Mouse (Mus musculus): ENCODE measurements around the gene Camsap2. TPM values are rescaled to one million over a fixed set of nuclear protein-coding genes. Genes with fewer than 3 reads are reported as not detected.
A peak's percentile ranks its signal among the peaks of the same experiment; 100 is the strongest.

The Camsap2 gene
- total and polyA plus RNA-seq, 2 experiments = 2.3 to 8.9 TPM

GRCm38 (mm10) chr1:136328640-136329039 is 17.3 kb downstream of the Camsap2 start:
- 88% methylated on average over 2 of the region's 2 CpGs for WGBS

GRCm38 (mm10) chr1:136327638-136328037 is 18.3 kb downstream of the Camsap2 start:
- no peak for DNase-seq (ENCODE audit: extremely low read depth, low read depth, low spot score)
- no peak overlapping the region for H3K9ac ChIP-seq (ENCODE audit: low read depth, low read length)
- peaks cover 2% of the 10 kb centered on the region; the same call in 1 of the 2 replicates for H3K36me3 ChIP-seq (ENCODE audit: control insufficient read depth, insufficient read depth, low read length)
- TF ChIP-seq CTCF (IDR thresholded peaks at IDR 0.05; ENCODE audit: low read depth, low read length) (no peak), POLR2A (IDR thresholded peaks at IDR 0.05; ENCODE audit: extremely low read depth, insufficient read depth, low read length) (no peak)
- 98% methylated on average over 3 of the region's 3 CpGs for WGBS
- H3K27me3 ChIP-seq (ENCODE audit: control insufficient read depth, insufficient read depth, low read length) = no peaks in the 10 kb centered on the region
- peaks cover 23% of the 10 kb centered on the region; the same call in 1 of the 2 replicates for H3K79me2 ChIP-seq (ENCODE audit: control insufficient read depth, insufficient read depth, low read length)
- no peak overlapping the region for H3K27ac ChIP-seq (replicated peaks; ENCODE audit: insufficient read depth, low read depth, low read length)
- no peak overlapping the region for H3K4me3 ChIP-seq (ENCODE audit: insufficient read depth, low read depth, low read length)
- H3K4me1 ChIP-seq (ENCODE audit: control insufficient read depth, insufficient read depth, low read length) = peaks cover 6% of the 10 kb centered on the region

More at GRCm38 (mm10) chr1:136328640-136329039, 17.3 kb downstream of the Camsap2 start:
- H3K79me2 ChIP-seq (ENCODE audit: control insufficient read depth, insufficient read depth, low read length) = peaks cover 21% of the 10 kb centered on the region; the same call in 1 of the 2 replicates
- no peak overlapping the region for H3K27ac ChIP-seq (replicated peaks; ENCODE audit: insufficient read depth, low read depth, low read length)
- no peak overlapping the region for H3K4me3 ChIP-seq (ENCODE audit: insufficient read depth, low read depth, low read length)
- H3K27me3 ChIP-seq (ENCODE audit: control insufficient read depth, insufficient read depth, low read length) = no peaks in the 10 kb centered on the region
- no peak overlapping the region for H3K9ac ChIP-seq (ENCODE audit: low read depth, low read length)
- TF ChIP-seq POLR2A (IDR thresholded peaks at IDR 0.05; ENCODE audit: extremely low read depth, insufficient read depth, low read length) (no peak), CTCF (IDR thresholded peaks at IDR 0.05; ENCODE audit: low read depth, low read length) (no peak)
- no peak for DNase-seq (ENCODE audit: extremely low read depth, low read depth, low spot score)
- H3K36me3 ChIP-seq (ENCODE audit: control insufficient read depth, insufficient read depth, low read length) = peaks cover 1% of the 10 kb centered on the region; the same call in 1 of the 2 replicates
- H3K4me1 ChIP-seq (ENCODE audit: control insufficient read depth, insufficient read depth, low read length) = peaks cover 6% of the 10 kb centered on the region

GRCm38 (mm10) chr1:136325933-136326332 is 20.0 kb downstream of the Camsap2 start:
- H3K4me3 ChIP-seq (ENCODE audit: insufficient read depth, low read depth, low read length) = no peak overlapping the region
- WGBS = 1% methylated on average over 4 of the region's 4 CpGs
- H3K9ac ChIP-seq (ENCODE audit: low read depth, low read length) = no peak overlapping the region
- peaks cover 6% of the 10 kb centered on the region for H3K4me1 ChIP-seq (ENCODE audit: control insufficient read depth, insufficient read depth, low read length)
- H3K27me3 ChIP-seq (ENCODE audit: control insufficient read depth, insufficient read depth, low read length) = no peaks in the 10 kb centered on the region
- peaks cover 2% of the 10 kb centered on the region; the same call in 1 of the 2 replicates for H3K36me3 ChIP-seq (ENCODE audit: control insufficient read depth, insufficient read depth, low read length)
- H3K27ac ChIP-seq (replicated peaks; ENCODE audit: insufficient read depth, low read depth, low read length) = peak overlapping the region; percentile 12; the same call in 1 of the 2 replicates
- peaks cover 21% of the 10 kb centered on the region; the same call in 1 of the 2 replicates for H3K79me2 ChIP-seq (ENCODE audit: control insufficient read depth, insufficient read depth, low read length)
- TF ChIP-seq POLR2A (IDR thresholded peaks at IDR 0.05; ENCODE audit: extremely low read depth, insufficient read depth, low read length) (no peak), CTCF (IDR thresholded peaks at IDR 0.05; ENCODE audit: low read depth, low read length) (no peak)
- DNase-seq (ENCODE audit: extremely low read depth, low read depth, low spot score) = peak; percentile 85

- Histone ChIP-seq H3K79me2 (ENCODE audit: control insufficient read depth, insufficient read depth, low read length) (peaks cover 12% of the 10 kb centered on the region; the same call in 1 of the 2 replicates), H3K27me3 (ENCODE audit: control insufficient read depth, insufficient read depth, low read length) (no peaks in the 10 kb centered on the region), H3K36me3 (ENCODE audit: control insufficient read depth, insufficient read depth, low read length) (peaks cover 2% of the 10 kb centered on the region; the same call in 1 of the 2 replicates), H3K4me3 (ENCODE audit: insufficient read depth, low read depth, low read length) (no peak overlapping the region), H3K9ac (ENCODE audit: low read depth, low read length) (no peak overlapping the region), H3K4me1 (ENCODE audit: control insufficient read depth, insufficient read depth, low read length) (peaks cover 6% of the 10 kb centered on the region), H3K27ac (replicated peaks; ENCODE audit: insufficient read depth, low read depth, low read length) (no peak overlapping the region)
- TF ChIP-seq CTCF (IDR thresholded peaks at IDR 0.05; ENCODE audit: low read depth, low read length) = no peak
- TF ChIP-seq POLR2A (IDR thresholded peaks at IDR 0.05; ENCODE audit: extremely low read depth, insufficient read depth, low read length) = no peak
- no peak for DNase-seq (ENCODE audit: extremely low read depth, low read depth, low spot score)
- 88% methylated on average over 4 of the region's 4 CpGs for WGBS
Observed at GRCm38 (mm10) chr1:136322331-136322730, 23.6 kb downstream of the Camsap2 start.

- peaks cover 2% of the 10 kb centered on the region; the same call in 1 of the 2 replicates for H3K4me1 ChIP-seq (ENCODE audit: control insufficient read depth, insufficient read depth, low read length)
- H3K4me3 ChIP-seq (ENCODE audit: insufficient read depth, low read depth, low read length) = no peak overlapping the region
- no peak for DNase-seq (ENCODE audit: extremely low read depth, low read depth, low spot score)
- no peak overlapping the region for H3K27ac ChIP-seq (replicated peaks; ENCODE audit: insufficient read depth, low read depth, low read length)
- no peaks in the 10 kb centered on the region for H3K27me3 ChIP-seq (ENCODE audit: control insufficient read depth, insufficient read depth, low read length)
- H3K36me3 ChIP-seq (ENCODE audit: control insufficient read depth, insufficient read depth, low read length) = no peaks in the 10 kb centered on the region
- TF ChIP-seq CTCF (IDR thresholded peaks at IDR 0.05; ENCODE audit: low read depth, low read length) (no peak), POLR2A (IDR thresholded peaks at IDR 0.05; ENCODE audit: extremely low read depth, insufficient read depth, low read length) (no peak)
- H3K9ac ChIP-seq (ENCODE audit: low read depth, low read length) = no peak overlapping the region
- H3K79me2 ChIP-seq (ENCODE audit: control insufficient read depth, insufficient read depth, low read length) = peaks cover 7% of the 10 kb centered on the region; the same call in 1 of the 2 replicates
Observed at GRCm38 (mm10) chr1:136316317-136316716, 29.6 kb downstream of the Camsap2 start.

- no peak overlapping the region for H3K9ac ChIP-seq (ENCODE audit: low read depth, low read length)
- 96% methylated on average over 5 of the region's 5 CpGs for WGBS
- no peaks in the 10 kb centered on the region for H3K27me3 ChIP-seq (ENCODE audit: control insufficient read depth, insufficient read depth, low read length)
- H3K27ac ChIP-seq (replicated peaks; ENCODE audit: insufficient read depth, low read depth, low read length) = no peak overlapping the region
- no peak for DNase-seq (ENCODE audit: extremely low read depth, low read depth, low spot score)
- H3K4me1 ChIP-seq (ENCODE audit: control insufficient read depth, insufficient read depth, low read length) = peaks cover 2% of the 10 kb centered on the region; the same call in 1 of the 2 replicates
- no peaks in the 10 kb centered on the region for H3K36me3 ChIP-seq (ENCODE audit: control insufficient read depth, insufficient read depth, low read length)
- H3K79me2 ChIP-seq (ENCODE audit: control insufficient read depth, insufficient read depth, low read length) = peaks cover 4% of the 10 kb centered on the region; the same call in 1 of the 2 replicates
- no peak overlapping the region for H3K4me3 ChIP-seq (ENCODE audit: insufficient read depth, low read depth, low read length)
- TF ChIP-seq POLR2A (IDR thresholded peaks at IDR 0.05; ENCODE audit: extremely low read depth, insufficient read depth, low read length) = no peak
- no peak for TF ChIP-seq CTCF (IDR thresholded peaks at IDR 0.05; ENCODE audit: low read depth, low read length)
Observed at GRCm38 (mm10) chr1:136309193-136309592, 36.7 kb downstream of the Camsap2 start.

All from liver, adult 2 months (tissue).